Mouse (Mus musculus) heart, embryonic 15.5 days (tissue): ENCODE measurements around the gene Rgs3. TPM values are rescaled to one million over a fixed set of nuclear protein-coding genes. Genes with fewer than 3 reads are reported as not detected.

Source experiments
- ATAC-seq: fragments of 200-750 bp; cut with Nextera tagmentation; replicated peaks from 2 replicates; pipeline ENCODE4 v1.8.0; 2017; ENCODE audit warnings: low read depth, moderate TSS enrichment; ENCODE audit not compliant: insufficient number of reproducible peaks, insufficient read depth, low FRiP score
- H3K27ac ChIP-seq: fragments of 300-500 bp; sonication (generic); 2 replicates; pipeline ENCODE4 v1.5.1; 2015; ENCODE audit warnings: mild to moderate bottlenecking, inconsistent platforms
- H3K27me3 ChIP-seq: fragments of 300-500 bp; sonication (generic); 2 replicates; pipeline ENCODE4 v1.6.1; 2015; ENCODE audit warnings: inconsistent platforms
- H3K36me3 ChIP-seq: fragments of 300-500 bp; sonication (generic); 2 replicates; pipeline ENCODE4 v1.6.1; 2015; ENCODE audit warnings: mild to moderate bottlenecking, inconsistent platforms
- H3K4me1 ChIP-seq: fragments of 300-500 bp; sonication (generic); replicated peaks from 2 replicates; pipeline ENCODE4 v1.6.1; 2015; ENCODE audit warnings: inconsistent platforms
- H3K4me2 ChIP-seq: fragments of 300-500 bp; sonication (generic); 2 replicates; pipeline ENCODE4 v1.6.1; 2015; ENCODE audit warnings: inconsistent platforms, mild to moderate bottlenecking, moderate library complexity
- H3K4me3 ChIP-seq: fragments of 300-500 bp; sonication (generic); 2 replicates; pipeline ENCODE4 v1.5.1; 2015; ENCODE audit warnings: mild to moderate bottlenecking, inconsistent platforms
- H3K9ac ChIP-seq: fragments of 300-500 bp; sonication (generic); 2 replicates; pipeline ENCODE4 v1.6.1; 2015; ENCODE audit warnings: mild to moderate bottlenecking, inconsistent platforms
- H3K9me3 ChIP-seq: fragments of 300-500 bp; sonication (generic); replicated peaks from 2 replicates; pipeline ENCODE4 v1.6.1; 2016; ENCODE audit warnings: inconsistent platforms
- WGBS: fragments of 180-500 bp; shearing (Covaris S2); methylation state at CpG from one replicate; pipeline ENCODE4 v1.1.7; 2015; ENCODE audit warnings: mixed read lengths; 5-methylcytosine and 5-hydroxymethylcytosine counted together
- polyA plus RNA-seq: library from polyadenylated mRNA; unstranded; fragments of >200 nt; fragmentation: Nextera tagmentation; extraction: Ambion mirVana; gene quantifications from 2 replicates; pipeline ENCODE4 v1.2.1, GENCODE M21; 2015

The Rgs3 gene
- polyA plus RNA-seq, 1 experiment from 2014 or later: 56.9 TPM

DNA sequence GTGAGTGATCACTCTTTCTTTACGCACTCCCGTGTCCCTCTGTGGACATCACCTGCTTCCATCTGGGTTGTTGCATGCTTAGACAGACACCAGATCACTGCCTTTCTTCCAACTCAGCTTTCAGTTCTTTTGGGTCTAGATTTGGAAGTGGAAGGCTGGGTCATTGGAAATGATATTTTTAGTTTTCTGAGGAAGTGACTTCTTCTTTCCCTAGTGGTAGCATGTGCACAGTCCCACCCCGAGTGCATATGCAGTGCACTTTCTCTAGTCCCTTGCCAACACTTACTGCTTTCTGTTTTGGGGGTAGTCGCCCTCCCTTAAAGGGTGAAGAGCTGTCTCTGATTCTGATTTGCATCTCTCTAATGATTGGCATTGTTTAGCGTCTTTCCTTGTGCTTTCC lies 170.3 kb downstream of the Rgs3 start:
- Histone ChIP-seq H3K36me3 (no peaks in the 10 kb centered on the region), H3K9me3 (no peaks in the 10 kb centered on the region), H3K4me2 (no peak overlapping the region), H3K4me3 (no peak overlapping the region), H3K27me3 (no peaks in the 10 kb centered on the region), H3K4me1 (peaks cover 44% of the 10 kb centered on the region), H3K27ac (no peak overlapping the region), H3K9ac (no peak overlapping the region)
- WGBS: 74% methylated on average over 5 of the region's 5 CpGs
- ATAC-seq: no peak

- no peaks in the 10 kb centered on the region for H3K9me3 ChIP-seq
- 75% methylated on average over 3 of the region's 3 CpGs for WGBS
- no peak overlapping the region for H3K9ac ChIP-seq
- H3K36me3 ChIP-seq: no peaks in the 10 kb centered on the region
- H3K4me3 ChIP-seq: no peak overlapping the region
- H3K27me3 ChIP-seq: no peaks in the 10 kb centered on the region
- H3K4me2 ChIP-seq: no peak overlapping the region
- H3K27ac ChIP-seq: 0 out of 2 replicates have a peak overlapping the region, but pooled peaks have one; percentile 88
- ATAC-seq: no peak
- peaks cover 52% of the 10 kb centered on the region for H3K4me1 ChIP-seq
Measured at GRCm38 (mm10) chr4:62730861-62731260, 171.2 kb downstream of the Rgs3 start.

GRCm38 (mm10) chr4:62731531-62732063 lies 171.9 kb downstream of the Rgs3 start:
- H3K9ac ChIP-seq: no peak overlapping the region
- H3K36me3 ChIP-seq: no peaks in the 10 kb centered on the region
- H3K27me3 ChIP-seq: no peaks in the 10 kb centered on the region
- H3K27ac ChIP-seq: peak overlapping the region; percentile 88
- no peak for ATAC-seq
- peaks cover 59% of the 10 kb centered on the region for H3K4me1 ChIP-seq
- no peak overlapping the region for H3K4me2 ChIP-seq
- H3K9me3 ChIP-seq: no peaks in the 10 kb centered on the region
- 69% methylated on average over 6 of the region's 6 CpGs for WGBS
- no peak overlapping the region for H3K4me3 ChIP-seq

DNA sequence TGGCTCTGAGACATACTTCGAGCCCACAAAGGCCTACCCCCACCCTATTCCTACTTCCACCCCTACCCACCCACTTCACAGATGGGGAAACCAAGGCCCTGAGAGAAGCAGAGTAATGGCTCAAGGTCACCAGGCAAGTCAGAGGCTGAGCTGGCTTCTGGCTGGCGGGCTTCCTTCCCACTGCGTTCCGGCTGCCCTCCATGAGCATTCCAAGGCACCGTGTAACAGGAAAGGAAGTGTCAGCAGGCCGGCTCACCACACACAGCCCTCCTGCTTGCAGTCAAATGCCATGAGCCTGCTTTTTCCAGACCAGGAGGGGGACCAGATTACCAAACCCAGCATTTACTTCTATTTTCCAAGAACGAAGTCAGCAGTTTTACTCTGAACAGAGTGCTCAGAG lies 172.4 kb downstream of the Rgs3 start:
- H3K4me1 ChIP-seq: peaks cover 64% of the 10 kb centered on the region
- ATAC-seq: no peak
- H3K27ac ChIP-seq: peak overlapping the region; percentile 88
- H3K4me3 ChIP-seq: no peak overlapping the region
- H3K9ac ChIP-seq: no peak overlapping the region
- H3K4me2 ChIP-seq: no peak overlapping the region
- WGBS: 45% methylated on average over 7 of the region's 7 CpGs
- no peaks in the 10 kb centered on the region for H3K27me3 ChIP-seq
- no peaks in the 10 kb centered on the region for H3K36me3 ChIP-seq
- H3K9me3 ChIP-seq: no peaks in the 10 kb centered on the region

DNA sequence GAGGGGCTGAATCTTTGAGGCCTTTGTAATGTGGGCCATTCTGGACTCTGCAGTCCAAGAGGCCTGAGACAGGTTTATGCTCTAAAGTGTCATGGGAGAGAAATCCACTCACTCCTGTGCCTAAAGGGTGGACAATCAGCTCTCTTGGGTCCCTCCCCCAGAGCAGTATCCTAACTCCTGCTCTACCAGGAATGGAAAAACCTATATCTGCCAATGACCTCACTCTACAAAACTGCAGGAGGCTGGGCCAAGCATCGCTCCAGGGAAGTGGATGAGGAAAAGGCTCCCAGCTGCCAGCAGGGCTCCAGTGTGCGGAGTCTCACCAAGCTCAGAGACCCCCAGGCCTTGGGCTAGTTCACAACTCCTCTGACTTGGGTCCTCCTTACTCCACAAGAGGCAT lies 173.2 kb downstream of the Rgs3 start:
- ATAC-seq: peak; percentile 87
- H3K36me3 ChIP-seq: no peaks in the 10 kb centered on the region
- no peak overlapping the region for H3K4me3 ChIP-seq
- peak overlapping the region; percentile 13; the same call in 1 of the 2 replicates for H3K4me2 ChIP-seq
- H3K4me1 ChIP-seq: peaks cover 72% of the 10 kb centered on the region
- peak overlapping the region; percentile 88 for H3K27ac ChIP-seq
- 8% methylated on average over 2 of the region's 2 CpGs for WGBS
- H3K9ac ChIP-seq: peak overlapping the region; percentile 37
- H3K27me3 ChIP-seq: no peaks in the 10 kb centered on the region
- no peaks in the 10 kb centered on the region for H3K9me3 ChIP-seq

GRCm38 (mm10) chr4:62733938-62734337 lies 174.3 kb downstream of the Rgs3 start:
- Histone ChIP-seq H3K36me3 (no peaks in the 10 kb centered on the region), H3K27ac (peak overlapping the region; percentile 88), H3K4me2 (no peak overlapping the region), H3K9me3 (no peaks in the 10 kb centered on the region), H3K27me3 (no peaks in the 10 kb centered on the region), H3K9ac (no peak overlapping the region), H3K4me1 (peaks cover 83% of the 10 kb centered on the region), H3K4me3 (no peak overlapping the region)
- no peak for ATAC-seq
- WGBS: 20% methylated on average over 3 of the region's 4 CpGs

DNA sequence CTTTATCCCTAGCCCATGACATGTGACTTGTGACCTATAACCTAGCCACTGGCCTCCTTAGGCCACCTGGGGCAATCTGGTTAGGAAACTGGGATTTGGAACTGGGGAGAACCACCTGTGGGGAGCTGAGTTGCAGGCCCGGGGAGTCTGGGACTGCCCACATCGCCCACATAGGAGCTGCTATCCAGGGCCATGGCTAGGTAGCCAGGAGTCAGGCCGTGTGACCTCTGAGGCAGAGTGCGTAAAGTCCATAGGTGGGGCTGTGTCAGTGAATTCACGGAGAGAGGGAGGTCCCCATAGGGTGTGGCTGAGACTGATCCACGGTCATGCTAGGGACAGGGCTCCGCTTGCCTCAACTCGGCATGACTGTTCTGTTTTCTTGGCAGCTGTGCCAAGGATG lies 175.6 kb downstream of the Rgs3 start:
- H3K4me3 ChIP-seq: no peak overlapping the region
- H3K4me2 ChIP-seq: no peak overlapping the region
- H3K9ac ChIP-seq: no peak overlapping the region
- H3K36me3 ChIP-seq: no peaks in the 10 kb centered on the region
- H3K27ac ChIP-seq: peak overlapping the region; percentile 75; the same call in 1 of the 2 replicates
- 65% methylated on average over 8 of the region's 8 CpGs for WGBS
- ATAC-seq: no peak
- H3K9me3 ChIP-seq: no peaks in the 10 kb centered on the region
- peaks cover 78% of the 10 kb centered on the region for H3K4me1 ChIP-seq
- no peaks in the 10 kb centered on the region for H3K27me3 ChIP-seq

- Histone ChIP-seq H3K9me3 (no peaks in the 10 kb centered on the region), H3K9ac (0 out of 2 replicates have a peak overlapping the region, but pooled peaks have one; percentile 7), H3K4me3 (no peak overlapping the region), H3K27ac (peak overlapping the region; percentile 75), H3K4me2 (peak overlapping the region; percentile 29), H3K4me1 (peaks cover 80% of the 10 kb centered on the region), H3K36me3 (no peaks in the 10 kb centered on the region), H3K27me3 (no peaks in the 10 kb centered on the region)
- ATAC-seq: 0 out of 2 replicates have a peak, but pooled peaks have one; percentile 3
- WGBS: 32% methylated on average over 9 of the region's 9 CpGs
Measured at GRCm38 (mm10) chr4:62735878-62736277, 176.2 kb downstream of the Rgs3 start.

- Histone ChIP-seq H3K4me1 (peaks cover 80% of the 10 kb centered on the region), H3K4me2 (peak overlapping the region; percentile 29), H3K36me3 (no peaks in the 10 kb centered on the region), H3K4me3 (no peak overlapping the region), H3K9ac (0 out of 2 replicates have a peak overlapping the region, but pooled peaks have one; percentile 7), H3K27ac (peak overlapping the region; percentile 75), H3K27me3 (no peaks in the 10 kb centered on the region), H3K9me3 (no peaks in the 10 kb centered on the region)
- 24% methylated on average over 7 of the region's 7 CpGs for WGBS
- 0 out of 2 replicates have a peak, but pooled peaks have one; percentile 16 for ATAC-seq
Measured at GRCm38 (mm10) chr4:62736421-62736820, 176.8 kb downstream of the Rgs3 start.

GRCm38 (mm10) chr4:62736904-62737303 lies 177.3 kb downstream of the Rgs3 start:
- H3K4me1 ChIP-seq: peaks cover 80% of the 10 kb centered on the region
- ATAC-seq: no peak
- H3K27ac ChIP-seq: peak overlapping the region; percentile 75
- H3K4me3 ChIP-seq: no peak overlapping the region
- H3K9me3 ChIP-seq: no peaks in the 10 kb centered on the region
- H3K27me3 ChIP-seq: no peaks in the 10 kb centered on the region
- no peak overlapping the region for H3K9ac ChIP-seq
- no peaks in the 10 kb centered on the region for H3K36me3 ChIP-seq
- H3K4me2 ChIP-seq: no peak overlapping the region
- WGBS: 46% methylated on average over 3 of the region's 3 CpGs

GRCm38 (mm10) chr4:62737983-62738695 lies 178.5 kb downstream of the Rgs3 start:
- H3K4me2 ChIP-seq: peak overlapping the region; percentile 34
- no peak overlapping the region for H3K4me3 ChIP-seq
- H3K4me1 ChIP-seq: peaks cover 81% of the 10 kb centered on the region
- H3K27me3 ChIP-seq: no peaks in the 10 kb centered on the region
- WGBS: 30% methylated on average over 9 of the region's 9 CpGs
- ATAC-seq: peak; percentile 36; the same call in 1 of the 2 replicates
- no peaks in the 10 kb centered on the region for H3K36me3 ChIP-seq
- no peaks in the 10 kb centered on the region for H3K9me3 ChIP-seq
- peak overlapping the region; percentile 64 for H3K27ac ChIP-seq
- no peak overlapping the region for H3K9ac ChIP-seq
